Mouse (Mus musculus): ENCODE data around the gene Grm8.

DNA sequence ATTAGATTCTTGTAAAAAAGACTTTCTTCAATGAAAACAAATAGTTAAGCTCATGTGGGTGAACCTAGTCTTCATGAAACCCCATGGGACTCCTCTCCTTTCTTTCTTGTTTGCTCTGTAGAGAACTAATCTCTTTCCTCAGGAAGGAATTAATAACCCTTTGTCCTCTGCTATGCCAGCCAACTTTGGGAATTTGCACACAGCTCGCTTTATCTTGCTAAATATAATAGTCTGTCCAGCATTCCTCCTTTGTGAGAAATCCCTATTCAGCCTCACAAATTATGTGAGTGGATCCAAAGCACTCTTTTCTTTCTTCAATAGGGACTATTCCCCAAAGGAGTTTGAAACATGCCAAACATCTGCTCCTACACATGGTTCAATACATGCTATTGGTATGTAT lies 285.3 kb downstream of the Grm8 start:
- no peak for TF ChIP-seq MAFK (IDR thresholded peaks at IDR 0.05; ENCODE audit: insufficient read depth, low read depth, low read length)
- TF ChIP-seq CHD2 (IDR thresholded peaks at IDR 0.05; ENCODE audit: low read depth, low read length) = no peak
- TF ChIP-seq ZC3H11A (IDR thresholded peaks at IDR 0.05; ENCODE audit: borderline replicate concordance, low read depth, low read length) = no peak
- TF ChIP-seq ZNF384 (IDR thresholded peaks at IDR 0.05; ENCODE audit: low read depth, low read length) = no peak
- TF ChIP-seq HCFC1 (IDR thresholded peaks at IDR 0.05; ENCODE audit: borderline replicate concordance, insufficient read depth, low read length) = no peak

Measured in ES-E14 (cell line).